Mouse (Mus musculus): Measurements from ENCODE around the gene Mtus2. TPM values are rescaled to one million over a fixed set of nuclear protein-coding genes. Genes with fewer than 3 reads are reported as not detected.

The Mtus2 gene
- total and polyA plus RNA-seq, 3 experiments: 0.03 to 0.13 TPM; not detected in 1

DNA sequence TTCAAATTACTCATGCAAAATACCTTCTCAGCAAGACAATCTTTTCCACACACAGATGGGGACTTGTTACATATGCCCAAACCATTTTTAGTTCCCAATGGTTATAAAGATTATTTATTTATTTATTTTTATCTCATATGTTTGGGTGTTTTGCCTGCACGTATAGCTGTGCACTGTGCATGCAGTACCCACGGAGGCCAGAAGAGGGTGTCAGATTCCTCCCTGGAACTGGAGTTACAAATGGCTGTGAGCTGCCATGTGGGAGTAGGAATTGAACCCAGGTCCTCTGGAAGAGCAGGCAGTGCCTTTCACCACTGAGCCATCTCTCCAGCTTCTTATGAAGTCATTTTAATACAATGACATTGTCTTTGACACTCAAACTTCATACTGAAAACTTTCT is 7.7 kb downstream of the Mtus2 start:
- H3K27ac ChIP-seq (ENCODE audit: insufficient read depth, low read depth): no peak overlapping the region
- no peaks in the 10 kb centered on the region for H3K4me1 ChIP-seq (ENCODE audit: control insufficient read depth in 1 of 2, insufficient read depth in 2 of 2)
- H3K9me3 ChIP-seq (replicated peaks; ENCODE audit: low read length): peaks cover 29% of the 10 kb centered on the region
- no peaks in the 10 kb centered on the region for H3K36me3 ChIP-seq (replicated peaks in 1 of 2; ENCODE audit: control insufficient read depth in 1 of 2, insufficient read depth in 1 of 2, low read length in 1 of 2)
- in situ Hi-C loops (cut with MboI; ENCODE audit: low pct_ligation_motif_present, low pct_unique_long_range_greater_than_20kb, low sequenced_read_pairs): no loop called here
- peak; percentile 3 for DNase-seq (ENCODE audit: extremely low read depth)
- TF ChIP-seq CTCF (conservative IDR thresholded peaks at IDR 0.05 in 1 of 2, IDR thresholded peaks at IDR 0.05 in 1 of 2; ENCODE audit: low read depth in 2 of 2, low read length in 2 of 2) (peak in 1 of 2 experiments; percentile 28; a peak in 2 of 4 replicates), BHLHE40 (IDR thresholded peaks at IDR 0.05; ENCODE audit: low read depth, low read length) (no peak)
- H3K4me3 ChIP-seq (replicated peaks in 1 of 3; ENCODE audit: low read depth in 2 of 3, low read length in 2 of 3, poor library complexity in 1 of 3): no peak overlapping the region
- H3K9ac ChIP-seq (ENCODE audit: insufficient read depth, low read depth): no peak overlapping the region
- H3K4me2 ChIP-seq (ENCODE audit: insufficient read depth, low read depth, poor library complexity, severe bottlenecking): no peak overlapping the region
- no peaks in the 10 kb centered on the region for H3K79me2 ChIP-seq (replicated peaks; ENCODE audit: control insufficient read depth, extremely low read depth, insufficient read depth, poor library complexity, severe bottlenecking)
- dilution Hi-C loops (cut with MboI; ENCODE audit: extremely low pct_ligation_motif_present, extremely low pct_unique_long_range_greater_than_20kb, low sequenced_read_pairs): no loop called here
- no peaks in the 10 kb centered on the region for H3K27me3 ChIP-seq (replicated peaks)

DNA sequence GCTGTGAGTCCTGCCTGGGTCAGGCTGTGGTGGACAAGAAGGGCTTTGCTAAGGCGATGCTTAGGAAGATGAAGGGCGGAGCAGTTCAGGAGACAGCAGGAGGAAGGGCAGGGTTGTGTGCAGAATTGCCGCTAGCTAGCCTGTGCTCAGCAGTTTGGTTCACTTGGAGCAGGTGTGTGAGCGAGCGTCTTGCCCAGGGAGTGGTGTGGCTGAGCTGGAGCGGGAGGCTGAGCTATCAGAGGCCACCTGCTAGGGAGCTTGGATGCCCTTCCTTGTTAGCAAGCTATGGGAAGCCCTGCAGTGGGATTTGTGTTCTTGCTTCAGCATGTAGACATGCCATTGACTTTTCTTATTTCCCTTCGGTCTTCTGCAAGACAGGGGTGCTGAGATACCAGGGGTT is 9.5 kb downstream of the Mtus2 start:
- no peak for DNase-seq (ENCODE audit: extremely low read depth)
- in situ Hi-C loops (cut with MboI; ENCODE audit: low pct_ligation_motif_present, low pct_unique_long_range_greater_than_20kb, low sequenced_read_pairs): no loop called here
- Histone ChIP-seq H3K27ac (ENCODE audit: insufficient read depth, low read depth) (no peak overlapping the region), H3K4me2 (ENCODE audit: insufficient read depth, low read depth, poor library complexity, severe bottlenecking) (no peak overlapping the region), H3K4me1 (ENCODE audit: control insufficient read depth in 1 of 2, insufficient read depth in 2 of 2) (no peaks in the 10 kb centered on the region), H3K9ac (ENCODE audit: insufficient read depth, low read depth) (no peak overlapping the region), H3K4me3 (replicated peaks in 1 of 3; ENCODE audit: low read depth in 2 of 3, low read length in 2 of 3, poor library complexity in 1 of 3) (no peak overlapping the region), H3K9me3 (replicated peaks; ENCODE audit: low read length) (peaks cover 31% of the 10 kb centered on the region), H3K36me3 (replicated peaks in 1 of 2; ENCODE audit: control insufficient read depth in 1 of 2, insufficient read depth in 1 of 2, low read length in 1 of 2) (no peaks in the 10 kb centered on the region), H3K27me3 (replicated peaks) (no peaks in the 10 kb centered on the region), H3K79me2 (replicated peaks; ENCODE audit: control insufficient read depth, extremely low read depth, insufficient read depth, poor library complexity, severe bottlenecking) (no peaks in the 10 kb centered on the region)
- dilution Hi-C loops (cut with MboI; ENCODE audit: extremely low pct_ligation_motif_present, extremely low pct_unique_long_range_greater_than_20kb, low sequenced_read_pairs): no loop called here
- TF ChIP-seq ELF1 (IDR thresholded peaks at IDR 0.05; ENCODE audit: low read depth, low read length) (no peak), MAFK (IDR thresholded peaks at IDR 0.05; ENCODE audit: insufficient replicate concordance, low read length) (no peak), SMC3 (IDR thresholded peaks at IDR 0.05; ENCODE audit: low read depth, low read length) (no peak), CTCF (conservative IDR thresholded peaks at IDR 0.05 in 1 of 2, IDR thresholded peaks at IDR 0.05 in 1 of 2; ENCODE audit: low read depth in 2 of 2, low read length in 2 of 2) (no peak), RAD21 (IDR thresholded peaks at IDR 0.05; ENCODE audit: low read depth, low read length) (no peak), IRF4 (IDR thresholded peaks at IDR 0.05; ENCODE audit: low read depth, low read length) (no peak), MAZ (IDR thresholded peaks at IDR 0.05; ENCODE audit: low read depth, low read length) (no peak), POLR2AphosphoS2 (IDR thresholded peaks at IDR 0.05; ENCODE audit: low read depth, low read length) (no peak)

DNA sequence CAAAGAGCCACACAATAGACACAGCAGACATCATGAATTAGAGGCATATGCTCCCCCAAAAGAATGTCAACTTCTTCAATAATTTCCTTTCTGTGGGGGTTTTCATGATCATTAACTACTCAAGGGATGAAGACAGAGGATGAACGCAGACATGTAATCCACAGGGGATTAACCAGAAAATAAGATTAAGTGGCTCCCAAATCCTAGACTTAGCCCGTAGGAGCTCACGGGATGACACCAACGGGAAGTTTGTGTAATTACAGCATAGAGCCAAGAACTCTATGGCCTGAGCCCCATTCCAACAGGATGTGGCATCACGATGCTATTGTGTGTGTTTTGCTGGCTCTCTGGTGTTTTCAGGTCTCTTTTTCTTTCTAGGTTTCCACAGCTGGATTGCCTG is 12.4 kb downstream of the Mtus2 start:
- no peak overlapping the region for H3K27ac ChIP-seq (ENCODE audit: insufficient read depth, low read depth)
- H3K79me2 ChIP-seq (replicated peaks; ENCODE audit: control insufficient read depth, extremely low read depth, insufficient read depth, poor library complexity, severe bottlenecking): no peaks in the 10 kb centered on the region
- in situ Hi-C loops (cut with MboI; ENCODE audit: low pct_ligation_motif_present, low pct_unique_long_range_greater_than_20kb, low sequenced_read_pairs): no loop called here
- peaks cover 35% of the 10 kb centered on the region for H3K9me3 ChIP-seq (replicated peaks; ENCODE audit: low read length)
- H3K27me3 ChIP-seq (replicated peaks): no peaks in the 10 kb centered on the region
- H3K4me1 ChIP-seq (ENCODE audit: control insufficient read depth in 1 of 2, insufficient read depth in 2 of 2): no peaks in the 10 kb centered on the region
- TF ChIP-seq RCOR1 (conservative IDR thresholded peaks at IDR 0.05; ENCODE audit: low read depth, low read length): no peak
- no peak for TF ChIP-seq MAX (IDR thresholded peaks at IDR 0.05; ENCODE audit: low read length)
- TF ChIP-seq IRF4 (IDR thresholded peaks at IDR 0.05; ENCODE audit: low read depth, low read length): no peak
- no peak for TF ChIP-seq KAT2A (IDR thresholded peaks at IDR 0.05; ENCODE audit: insufficient replicate concordance, low read length)
- no peak for TF ChIP-seq CHD1 (IDR thresholded peaks at IDR 0.05; ENCODE audit: low read depth, low read length)
- TF ChIP-seq ZMIZ1 (IDR thresholded peaks at IDR 0.05; ENCODE audit: low read depth, low read length): no peak
- no peak for TF ChIP-seq UBTF (IDR thresholded peaks at IDR 0.05; ENCODE audit: low read depth, low read length)
- dilution Hi-C loops (cut with MboI; ENCODE audit: extremely low pct_ligation_motif_present, extremely low pct_unique_long_range_greater_than_20kb, low sequenced_read_pairs): no loop called here
- no peak for DNase-seq (ENCODE audit: extremely low read depth)
- no peak overlapping the region for H3K4me2 ChIP-seq (ENCODE audit: insufficient read depth, low read depth, poor library complexity, severe bottlenecking)
- no peaks in the 10 kb centered on the region for H3K36me3 ChIP-seq (replicated peaks in 1 of 2; ENCODE audit: control insufficient read depth in 1 of 2, insufficient read depth in 1 of 2, low read length in 1 of 2)
- H3K4me3 ChIP-seq (replicated peaks in 1 of 3; ENCODE audit: low read depth in 2 of 3, low read length in 2 of 3, poor library complexity in 1 of 3): no peak overlapping the region
- no peak overlapping the region for H3K9ac ChIP-seq (ENCODE audit: insufficient read depth, low read depth)

Measured in CH12.LX (cell line).